Mouse (Mus musculus): ENCODE data around the gene Socs4.

The Socs4 gene

GRCm38 (mm10) chr14:47276637-47277393 lies at the start of gene Socs4, which contains the start of gene Wdhd1:
TSS of gene Socs4 (plus strand) at chr14:47276931.
TSS of gene Wdhd1 (minus strand) at chr14:47276857.
- DNase-seq (ENCODE audit: low read depth) = peak; percentile 93

- DNase-seq (ENCODE audit: low read depth) = no peak
Measured at GRCm38 (mm10) chr14:47229796-47230376, 46.8 kb upstream of the Socs4 start.

- no peak for DNase-seq (ENCODE audit: low read depth)
Measured at GRCm38 (mm10) chr14:47233602-47234001, 43.1 kb upstream of the Socs4 start.

- DNase-seq (ENCODE audit: low read depth) = no peak
Measured at GRCm38 (mm10) chr14:47234032-47234431, 42.7 kb upstream of the Socs4 start.

GRCm38 (mm10) chr14:47234526-47235250 lies 42.0 kb upstream of the Socs4 start:
- DNase-seq (ENCODE audit: low read depth) = no peak

- DNase-seq (ENCODE audit: low read depth) = no peak
Measured at GRCm38 (mm10) chr14:47236491-47236890, 40.2 kb upstream of the Socs4 start.

- DNase-seq (ENCODE audit: low read depth) = no peak
Measured at GRCm38 (mm10) chr14:47237286-47237685, 39.4 kb upstream of the Socs4 start.

- peak; percentile 63 for DNase-seq (ENCODE audit: low read depth)
Measured at GRCm38 (mm10) chr14:47240600-47240999, 36.1 kb upstream of the Socs4 start.

- no peak for DNase-seq (ENCODE audit: low read depth)
Measured at GRCm38 (mm10) chr14:47241046-47241445, 35.7 kb upstream of the Socs4 start.

- DNase-seq (ENCODE audit: low read depth) = peak; percentile 23
Measured at GRCm38 (mm10) chr14:47242753-47243152, 34.0 kb upstream of the Socs4 start.

GRCm38 (mm10) chr14:47249839-47250238 lies 26.9 kb upstream of the Socs4 start:
- peak; percentile 89 for DNase-seq (ENCODE audit: low read depth)

- no peak for DNase-seq (ENCODE audit: low read depth)
Measured at GRCm38 (mm10) chr14:47264866-47265265, 11.9 kb upstream of the Socs4 start.

GRCm38 (mm10) chr14:47265829-47266228 lies 10.9 kb upstream of the Socs4 start:
- DNase-seq (ENCODE audit: low read depth) = no peak

- no peak for DNase-seq (ENCODE audit: low read depth)
Measured at GRCm38 (mm10) chr14:47269056-47269455, 7.7 kb upstream of the Socs4 start.

GRCm38 (mm10) chr14:47269706-47270105 lies 7.0 kb upstream of the Socs4 start:
- no peak for DNase-seq (ENCODE audit: low read depth)

GRCm38 (mm10) chr14:47273751-47274150 lies 3.0 kb upstream of the Socs4 start:
- no peak for DNase-seq (ENCODE audit: low read depth)

GRCm38 (mm10) chr14:47275417-47275816 lies 1.3 kb upstream of the Socs4 start:
- peak; percentile 73 for DNase-seq (ENCODE audit: low read depth)

- DNase-seq (ENCODE audit: low read depth) = peak; percentile 71
Measured at GRCm38 (mm10) chr14:47276036-47276603, 611 bp upstream of the Socs4 start.

- no peak for DNase-seq (ENCODE audit: low read depth)
Measured at GRCm38 (mm10) chr14:47279058-47279457, 2.3 kb downstream of the Socs4 start.

GRCm38 (mm10) chr14:47281535-47281934 lies 4.8 kb downstream of the Socs4 start:
- no peak for DNase-seq (ENCODE audit: low read depth)

GRCm38 (mm10) chr14:47283568-47283967 lies 6.8 kb downstream of the Socs4 start:
- no peak for DNase-seq (ENCODE audit: low read depth)

- DNase-seq (ENCODE audit: low read depth) = no peak
Measured at GRCm38 (mm10) chr14:47285271-47285670, 8.5 kb downstream of the Socs4 start.

GRCm38 (mm10) chr14:47286215-47286614 lies 9.5 kb downstream of the Socs4 start:
- DNase-seq (ENCODE audit: low read depth) = no peak
